Mouse (Mus musculus) bone marrow macrophage, adult 2 months (primary cell): ENCODE data around the gene Ppp1r12b.

Source experiments
- CTCF ChIP-seq: IDR thresholded peaks from 2 replicates; pipeline ENCODE4 v1.5.1; 2012; ENCODE audit warnings: low read depth, mild to moderate bottlenecking, low read length, moderate library complexity
- POLR2A ChIP-seq: IDR thresholded peaks from 2 replicates; pipeline ENCODE4 v1.6.1; 2012; ENCODE audit warnings: mild to moderate bottlenecking, low read depth, low read length, borderline replicate concordance

- TF ChIP-seq CTCF (no peak), POLR2A (no peak)
These were observed 150.3 kb downstream of the Ppp1r12b start for GRCm38 (mm10) chr1:134805471-134805870.
